Mouse (Mus musculus) thymus, adult 2 months (tissue): ENCODE measurements around the gene Mpig6b. TPM values are rescaled to one million over a fixed set of nuclear protein-coding genes. Genes with fewer than 3 reads are reported as not detected.

Experiments
- DNase-seq: peaks from one replicate; pipeline ENCODE4 v3.0.0; 2021
- H3K27ac ChIP-seq: fragments of 200-500 bp; 2 replicates; pipeline ENCODE4 v1.5.1; 2012; ENCODE audit warnings: low read length, control low read depth; ENCODE audit not compliant: control insufficient read depth, insufficient read depth
- H3K27me3 ChIP-seq: fragments of 200-500 bp; 2 replicates; pipeline ENCODE4 v1.6.1; 2012; ENCODE audit warnings: mild to moderate bottlenecking, low read length, moderate library complexity, mixed read lengths; ENCODE audit not compliant: control insufficient read depth, insufficient read depth
- H3K36me3 ChIP-seq: fragments of 200-500 bp; 2 replicates; pipeline ENCODE4 v1.6.1; 2012; ENCODE audit warnings: mild to moderate bottlenecking, low read length, moderate library complexity; ENCODE audit not compliant: control insufficient read depth, insufficient read depth
- H3K4me1 ChIP-seq: fragments of 200-500 bp; replicated peaks from 2 replicates; pipeline ENCODE4 v1.6.1; 2012; ENCODE audit warnings: low read length; ENCODE audit not compliant: control insufficient read depth, insufficient read depth
- H3K4me3 ChIP-seq: fragments of 200-500 bp; 2 replicates; pipeline ENCODE4 v1.5.1; 2012; ENCODE audit warnings: mild to moderate bottlenecking, low read length, control low read depth, moderate library complexity; ENCODE audit not compliant: control insufficient read depth, insufficient read depth
- CTCF ChIP-seq: fragments of 200-500 bp; IDR thresholded peaks from 2 replicates; pipeline ENCODE4 v1.5.1; 2012; ENCODE audit warnings: mild to moderate bottlenecking, control low read depth, low read length, moderate library complexity, borderline replicate concordance; ENCODE audit not compliant: control insufficient read depth, poor library complexity, insufficient read depth; ENCODE audit errors: extremely low read depth
- POLR2A ChIP-seq: fragments of 200-500 bp; IDR thresholded peaks from 2 replicates; pipeline ENCODE4 v1.6.1; 2012; ENCODE audit warnings: mild to moderate bottlenecking, low read length, control low read depth, moderate library complexity; ENCODE audit not compliant: control insufficient read depth, poor library complexity, insufficient read depth; ENCODE audit errors: extremely low read depth
- WGBS: fragments of 180-500 bp; shearing (Covaris S2); methylation state at CpG from one replicate; pipeline ENCODE4 v1.1.7; 2018; 5-methylcytosine and 5-hydroxymethylcytosine counted together
- polyA plus RNA-seq: library from polyadenylated mRNA; depleted of rRNA; stranded (reverse); fragments of >200 nt; gene quantifications from 2 replicates; pipeline ENCODE4 v1.2.3, GENCODE M21; 2012

The Mpig6b gene
- polyA plus RNA-seq, 1 experiment = 0.20 TPM

- TF ChIP-seq POLR2A (no peak), CTCF (peak; percentile 98)
- DNase-seq = peak; percentile 94
- WGBS = 31% methylated on average over 17 of the region's 17 CpGs
- Histone ChIP-seq H3K27ac (no peak overlapping the region), H3K4me3 (no peak overlapping the region), H3K4me1 (peaks cover 18% of the 10 kb centered on the region), H3K36me3 (no peaks in the 10 kb centered on the region), H3K27me3 (no peaks in the 10 kb centered on the region)
These were observed 44.7 kb downstream of the Mpig6b start for GRCm38 (mm10) chr17:35021163-35021808.

GRCm38 (mm10) chr17:35020551-35020950, 45.4 kb downstream of the Mpig6b start:
- no peak for TF ChIP-seq CTCF
- TF ChIP-seq POLR2A = no peak
- WGBS = 97% methylated on average over 8 of the region's 8 CpGs
- peaks cover 17% of the 10 kb centered on the region for H3K4me1 ChIP-seq
- no peak overlapping the region for H3K4me3 ChIP-seq
- no peaks in the 10 kb centered on the region for H3K27me3 ChIP-seq
- no peaks in the 10 kb centered on the region; the same call in 1 of the 2 replicates for H3K36me3 ChIP-seq
- no peak for DNase-seq
- H3K27ac ChIP-seq = no peak overlapping the region

- DNase-seq = no peak
- WGBS = 95% methylated on average over 11 of the region's 11 CpGs
- Histone ChIP-seq H3K4me3 (no peak overlapping the region), H3K27ac (no peak overlapping the region), H3K4me1 (peaks cover 17% of the 10 kb centered on the region), H3K36me3 (no peaks in the 10 kb centered on the region; the same call in 1 of the 2 replicates), H3K27me3 (no peaks in the 10 kb centered on the region)
- TF ChIP-seq CTCF (no peak), POLR2A (no peak)
These were observed 46.1 kb downstream of the Mpig6b start for GRCm38 (mm10) chr17:35019894-35020293.

GRCm38 (mm10) chr17:35018171-35018570, 47.8 kb downstream of the Mpig6b start:
- peaks cover 17% of the 10 kb centered on the region for H3K4me1 ChIP-seq
- no peaks in the 10 kb centered on the region for H3K27me3 ChIP-seq
- TF ChIP-seq POLR2A (no peak), CTCF (no peak)
- no peak overlapping the region for H3K4me3 ChIP-seq
- no peak for DNase-seq
- 93% methylated on average over 3 of the region's 3 CpGs for WGBS
- H3K36me3 ChIP-seq = peaks cover 12% of the 10 kb centered on the region
- no peak overlapping the region for H3K27ac ChIP-seq

- no peak overlapping the region for H3K4me3 ChIP-seq
- H3K27ac ChIP-seq = no peak overlapping the region
- WGBS = 77% methylated on average over 14 of the region's 14 CpGs
- TF ChIP-seq POLR2A (no peak), CTCF (no peak)
- H3K4me1 ChIP-seq = peaks cover 17% of the 10 kb centered on the region
- no peaks in the 10 kb centered on the region for H3K27me3 ChIP-seq
- peaks cover 14% of the 10 kb centered on the region for H3K36me3 ChIP-seq
- DNase-seq = no peak
These were observed 48.3 kb downstream of the Mpig6b start for GRCm38 (mm10) chr17:35017706-35018030.

GRCm38 (mm10) chr17:35016791-35017705, 48.9 kb downstream of the Mpig6b start:
- no peak for DNase-seq
- Histone ChIP-seq H3K27ac (no peak overlapping the region), H3K27me3 (no peaks in the 10 kb centered on the region), H3K4me3 (no peak overlapping the region), H3K36me3 (peaks cover 14% of the 10 kb centered on the region), H3K4me1 (peaks cover 17% of the 10 kb centered on the region)
- no peak for TF ChIP-seq CTCF
- TF ChIP-seq POLR2A = no peak
- 79% methylated on average over 10 of the region's 10 CpGs for WGBS

- 69% methylated on average over 12 of the region's 12 CpGs for WGBS
- H3K4me1 ChIP-seq = peaks cover 16% of the 10 kb centered on the region
- no peak for DNase-seq
- no peak within 1 kb of the TSS for H3K4me3 ChIP-seq
- no peak within 1 kb of the TSS for H3K27ac ChIP-seq
- H3K27me3 ChIP-seq = no peaks in the 10 kb centered on the region
- H3K36me3 ChIP-seq = peaks cover 19% of the 10 kb centered on the region
- no peak for TF ChIP-seq POLR2A
- no peak for TF ChIP-seq CTCF
These were observed 49.6 kb downstream of the Mpig6b start, which contains the start of gene Vwa7 for GRCm38 (mm10) chr17:35016376-35016775. Vwa7 (plus strand) TSS chr17:35016579.
